Mouse (Mus musculus): ENCODE measurements around the gene Rab17. TPM values are rescaled to one million over a fixed set of nuclear protein-coding genes. Genes with fewer than 3 reads are reported as not detected.

Rab17 gene
- polyA plus RNA-seq, 1 experiment from 2014 or later: 0.44 TPM

DNA sequence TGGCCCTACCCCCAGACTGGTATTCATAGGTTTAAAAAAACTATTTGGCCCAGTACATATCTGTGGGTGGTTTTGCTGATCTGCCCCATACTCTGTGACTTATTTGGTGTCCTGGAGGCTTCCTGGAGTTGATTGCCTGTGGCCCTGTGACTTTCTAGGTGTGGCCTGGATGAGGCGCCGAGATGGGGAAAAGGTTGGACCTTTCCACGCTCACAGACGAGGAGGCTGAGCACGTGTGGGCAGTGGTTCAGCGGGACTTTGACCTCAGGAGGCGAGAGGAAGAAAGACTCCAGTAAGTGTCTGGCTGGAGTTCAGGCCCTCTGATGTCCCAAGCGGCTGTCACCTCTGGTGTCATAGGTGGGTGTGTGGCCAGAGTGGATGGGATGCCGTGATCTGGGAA, 47.8 kb downstream of the Rab17 start:
- no peak overlapping the region for H3K4me3 ChIP-seq
- DNase-seq (ENCODE audit: low spot score): no peak
- H3K27ac ChIP-seq (replicated peaks): no peak overlapping the region
- H3K9me3 ChIP-seq: peaks cover 11% of the 10 kb centered on the region; the same call in 1 of the 2 replicates
- WGBS: 91% methylated on average over 9 of the region's 9 CpGs
- H3K27me3 ChIP-seq (replicated peaks; ENCODE audit: low read depth, poor library complexity, severe bottlenecking): peaks cover 6% of the 10 kb centered on the region
- H3K4me1 ChIP-seq: peaks cover 6% of the 10 kb centered on the region; the same call in 1 of the 2 replicates
- H3K36me3 ChIP-seq (replicated peaks): no peaks in the 10 kb centered on the region

DNA sequence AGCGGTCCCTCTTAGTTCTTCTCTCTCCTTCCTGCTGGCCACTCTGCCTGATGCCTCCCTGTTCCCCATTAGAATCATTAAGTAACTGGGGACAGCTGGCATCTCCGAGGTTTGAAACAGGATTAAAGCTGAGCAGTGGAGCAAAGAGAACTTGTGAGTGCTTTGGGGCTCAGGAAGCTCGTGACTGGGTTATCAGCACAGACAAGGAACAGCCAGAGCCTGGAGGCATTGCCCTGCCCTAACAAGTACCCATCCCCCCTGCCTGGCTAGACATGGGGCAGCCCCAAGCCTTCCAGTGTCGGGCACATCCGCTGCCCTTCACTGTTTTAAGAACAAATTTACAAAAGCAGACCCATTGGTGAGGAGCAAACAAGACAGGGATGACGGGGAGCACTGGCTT, 52.0 kb downstream of the Rab17 start:
- no peak for DNase-seq (ENCODE audit: low spot score)
- 0 out of 2 replicates have a peak overlapping the region, but pooled peaks have one; percentile 1 for H3K27ac ChIP-seq (replicated peaks)
- H3K27me3 ChIP-seq (replicated peaks; ENCODE audit: low read depth, poor library complexity, severe bottlenecking): peaks cover 34% of the 10 kb centered on the region
- H3K36me3 ChIP-seq (replicated peaks): no peaks in the 10 kb centered on the region
- peaks cover 16% of the 10 kb centered on the region for H3K4me1 ChIP-seq
- H3K9me3 ChIP-seq: peaks cover 11% of the 10 kb centered on the region; the same call in 1 of the 2 replicates
- H3K4me3 ChIP-seq: no peak overlapping the region
- 46% methylated on average over 6 of the region's 6 CpGs for WGBS

DNA sequence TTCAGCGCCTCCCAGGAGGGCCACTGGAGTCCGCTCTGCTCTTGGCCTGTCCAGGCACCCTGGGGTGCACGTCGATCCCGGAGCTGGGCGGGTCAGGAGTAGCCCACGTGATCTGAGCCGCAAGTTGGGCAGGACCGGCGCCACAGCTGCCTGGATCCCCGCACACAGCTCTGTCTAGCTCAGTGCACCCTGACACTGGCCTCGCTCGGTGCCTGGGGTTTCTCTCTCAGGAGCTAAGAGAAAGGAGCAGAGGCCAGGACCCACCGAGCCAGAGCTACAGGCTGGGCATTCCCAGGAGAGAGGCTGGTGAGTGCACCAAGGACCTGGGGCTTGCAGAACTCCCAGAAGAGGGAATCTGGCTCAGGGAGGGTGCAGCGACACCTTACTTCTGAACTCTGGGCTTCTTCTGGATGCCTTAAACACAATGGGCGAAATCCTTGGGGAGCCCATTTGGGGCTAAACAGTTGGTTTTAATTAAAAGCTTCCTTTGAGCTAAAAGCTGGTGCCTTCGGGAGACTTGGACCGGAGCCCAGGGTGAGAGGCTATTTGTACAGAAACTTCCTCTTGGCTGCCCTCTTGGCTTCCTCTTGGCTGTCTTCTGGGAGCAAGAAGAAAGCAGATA, 54.4 kb downstream of the Rab17 start, which contains the start of gene Mlph:
Gene Mlph, plus strand, starts transcription at position 138 of the 622 bp plus-strand sequence.
- DNase-seq (ENCODE audit: low spot score): peak; percentile 29
- no peaks in the 10 kb centered on the region for H3K36me3 ChIP-seq (replicated peaks)
- H3K4me1 ChIP-seq: peaks cover 18% of the 10 kb centered on the region
- 8% methylated on average over 18 of the region's 18 CpGs for WGBS
- peak within 1 kb of the TSS; percentile 48 for H3K4me3 ChIP-seq
- H3K27ac ChIP-seq (replicated peaks): peak within 1 kb of the TSS; percentile 25
- peaks cover 34% of the 10 kb centered on the region for H3K27me3 ChIP-seq (replicated peaks; ENCODE audit: low read depth, poor library complexity, severe bottlenecking)
- peaks cover 10% of the 10 kb centered on the region; the same call in 1 of the 2 replicates for H3K9me3 ChIP-seq

DNA sequence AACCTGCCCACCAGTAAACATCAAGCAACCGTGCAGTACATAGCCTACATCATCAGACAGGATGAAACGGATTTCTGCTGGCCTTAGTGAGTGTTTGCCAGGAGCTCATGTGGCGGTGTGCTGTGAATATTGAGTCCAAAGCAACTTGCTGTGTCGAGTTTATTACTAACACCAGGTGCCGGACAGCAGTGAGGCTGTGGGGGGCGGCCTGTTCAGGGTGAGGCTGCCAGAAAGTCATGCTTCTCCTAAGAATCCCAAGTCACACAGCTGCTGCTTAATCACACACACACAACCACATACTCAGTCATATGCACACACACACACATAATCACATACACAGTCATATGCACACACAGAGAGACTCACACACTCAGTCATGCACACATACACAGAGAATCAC, 56.2 kb downstream of the Rab17 start:
- Histone ChIP-seq H3K36me3 (replicated peaks) (no peaks in the 10 kb centered on the region), H3K27me3 (replicated peaks; ENCODE audit: low read depth, poor library complexity, severe bottlenecking) (peaks cover 49% of the 10 kb centered on the region), H3K27ac (replicated peaks) (no peak overlapping the region), H3K9me3 (no peaks in the 10 kb centered on the region), H3K4me3 (no peak overlapping the region), H3K4me1 (peaks cover 25% of the 10 kb centered on the region)
- 79% methylated on average over 6 of the region's 6 CpGs for WGBS
- DNase-seq (ENCODE audit: low spot score): no peak

DNA sequence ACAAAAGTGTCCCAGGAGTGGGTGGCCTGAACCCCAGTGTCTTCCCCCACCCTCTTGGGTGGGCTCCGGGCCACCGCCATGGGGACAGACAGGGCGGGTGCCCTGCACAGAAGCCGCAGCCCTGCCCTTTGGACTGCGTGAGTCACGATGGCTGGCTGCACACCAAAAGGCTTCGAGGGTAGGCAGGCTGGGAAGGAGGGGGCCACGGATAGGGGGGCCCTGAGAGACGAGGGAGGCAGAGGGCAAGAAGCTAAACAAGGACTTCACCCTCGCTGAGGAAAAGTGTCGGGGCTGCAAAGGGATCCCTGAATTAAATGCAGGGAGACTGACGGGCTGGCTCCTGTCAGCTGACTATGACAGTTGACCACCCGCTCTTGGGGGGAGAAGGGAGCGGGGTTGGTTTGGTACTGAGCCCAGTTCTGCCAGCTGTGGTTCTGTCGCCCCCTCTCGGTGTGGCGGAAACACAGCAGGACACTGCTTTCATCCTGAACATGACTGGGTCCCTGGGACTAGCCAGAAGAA, 59.8 kb downstream of the Rab17 start:
- 52% methylated on average over 17 of the region's 17 CpGs for WGBS
- no peaks in the 10 kb centered on the region for H3K36me3 ChIP-seq (replicated peaks)
- H3K27ac ChIP-seq (replicated peaks): no peak overlapping the region
- peaks cover 11% of the 10 kb centered on the region for H3K4me1 ChIP-seq
- peaks cover 27% of the 10 kb centered on the region for H3K27me3 ChIP-seq (replicated peaks; ENCODE audit: low read depth, poor library complexity, severe bottlenecking)
- DNase-seq (ENCODE audit: low spot score): no peak
- H3K4me3 ChIP-seq: no peak overlapping the region
- no peaks in the 10 kb centered on the region for H3K9me3 ChIP-seq

DNA sequence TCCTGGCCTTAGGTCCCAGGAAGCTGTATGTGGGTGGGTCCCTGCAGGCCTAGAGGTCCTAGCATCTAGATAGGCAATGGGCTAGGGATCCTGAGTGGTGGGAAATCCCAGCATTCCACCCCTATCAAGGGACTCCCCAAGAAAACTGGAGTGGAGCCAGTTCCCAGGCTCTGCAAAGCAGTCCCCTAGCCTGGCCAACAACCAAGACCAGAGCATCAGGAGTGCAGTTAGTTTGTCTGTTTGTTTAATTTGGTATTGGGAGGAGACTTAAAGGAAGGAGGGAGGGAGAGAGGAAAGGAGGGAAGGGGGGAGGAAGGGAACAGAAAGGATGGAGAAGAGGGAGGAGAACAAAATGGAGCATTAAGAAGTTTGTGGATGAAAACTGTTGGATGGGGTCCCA, 60.3 kb downstream of the Rab17 start:
- no peaks in the 10 kb centered on the region for H3K36me3 ChIP-seq (replicated peaks)
- peak overlapping the region; percentile 14; the same call in 1 of the 2 replicates for H3K27ac ChIP-seq (replicated peaks)
- peaks cover 21% of the 10 kb centered on the region for H3K27me3 ChIP-seq (replicated peaks; ENCODE audit: low read depth, poor library complexity, severe bottlenecking)
- H3K4me1 ChIP-seq: peaks cover 8% of the 10 kb centered on the region
- H3K9me3 ChIP-seq: no peaks in the 10 kb centered on the region
- DNase-seq (ENCODE audit: low spot score): no peak
- H3K4me3 ChIP-seq: no peak overlapping the region

Other genes with a start within 250 kb of the Rab17 start
- gene Col6a3, start 125.7 kb downstream of the Rab17 start, polyA plus RNA-seq (2016; fragmentation: Nextera tagmentation; extraction: Ambion mirVana): 3.5 and 6.6 TPM in 2 replicates
- 0.06 and 0.14 TPM in 2 replicates for gene Mlph, start 54.6 kb downstream of the Rab17 start, polyA plus RNA-seq (2016; fragmentation: Nextera tagmentation; extraction: Ambion mirVana)
- not detected in 2 replicates for gene Prlh, start 16.6 kb downstream of the Rab17 start, polyA plus RNA-seq (2016; fragmentation: Nextera tagmentation; extraction: Ambion mirVana)
- gene Lrrfip1, start 29.1 kb upstream of the Rab17 start, polyA plus RNA-seq (2016; fragmentation: Nextera tagmentation; extraction: Ambion mirVana): 22.5 and 25.7 TPM in 2 replicates
- 0.87 and 1.2 TPM in 2 replicates for gene Rbm44, start 175.4 kb upstream of the Rab17 start, polyA plus RNA-seq (2016; fragmentation: Nextera tagmentation; extraction: Ambion mirVana)
- 0.47 and 0.61 TPM in 2 replicates for gene Ramp1, start 210.2 kb upstream of the Rab17 start, polyA plus RNA-seq (2016; fragmentation: Nextera tagmentation; extraction: Ambion mirVana)